32 mouse cellular contexts compared by ENCODE assay signal in the genomic region with DNA sequence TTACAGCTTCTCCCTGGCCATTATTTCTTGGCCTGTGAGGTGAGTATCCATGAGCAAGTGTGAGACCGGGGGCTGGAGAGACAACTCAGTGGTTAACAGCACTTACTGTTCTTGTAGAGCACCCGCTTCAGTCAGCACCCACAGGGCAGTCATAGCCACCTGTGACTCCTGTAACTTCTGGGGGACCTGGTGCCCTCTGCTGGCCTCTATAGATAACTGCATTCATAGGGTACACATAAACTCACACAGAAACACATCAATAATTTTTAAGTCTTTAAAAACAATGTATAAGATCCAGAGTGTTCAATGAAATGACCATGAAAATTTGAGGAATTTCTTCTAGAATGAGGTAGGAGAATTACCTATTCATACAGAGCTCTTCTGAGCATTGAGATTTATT. TPM values are rescaled to one million over a fixed set of nuclear protein-coding genes. Genes with fewer than 3 reads are reported as not detected.
"Had no signal": no experiment of that assay in that cellular context is flagged by ENCODE, and none has a peak within 500 bp of the region (broad histone marks: within the 10 kb centered on the region; RNA-seq: fewer than 3 reads in every experiment).

No protein-coding gene starts in this region.

- H3K4me1 ChIP-seq: limb, embryonic 12.5 days; limb, embryonic 15.5 days; liver, embryonic 12.5 days; midbrain, embryonic 15.5 days; neural tube, embryonic 13.5 days; stomach, embryonic 15.5 days had no signal

- H3K27me3 ChIP-seq: limb, embryonic 12.5 days; limb, embryonic 15.5 days; liver, embryonic 12.5 days; midbrain, embryonic 15.5 days; neural tube, embryonic 13.5 days; stomach, embryonic 15.5 days had no signal

- H3K9ac ChIP-seq: limb, embryonic 12.5 days; limb, embryonic 15.5 days; liver, embryonic 12.5 days; midbrain, embryonic 15.5 days; neural tube, embryonic 13.5 days; stomach, embryonic 15.5 days had no signal

- H3K9me3 ChIP-seq: limb, embryonic 15.5 days; liver, embryonic 12.5 days; midbrain, embryonic 15.5 days; neural tube, embryonic 13.5 days; stomach, embryonic 15.5 days had no signal

- H3K27ac ChIP-seq: layer of hippocampus, adult 2 months; limb, embryonic 12.5 days; limb, embryonic 15.5 days; liver, embryonic 12.5 days; midbrain, embryonic 15.5 days; neural tube, embryonic 13.5 days; stomach, embryonic 15.5 days had no signal

- ATAC-seq: liver, embryonic 12.5 days; midbrain, embryonic 15.5 days had no signal

- H3K36me3 ChIP-seq: limb, embryonic 12.5 days; limb, embryonic 15.5 days; liver, embryonic 12.5 days; midbrain, embryonic 15.5 days; neural tube, embryonic 13.5 days; stomach, embryonic 15.5 days had no signal

- H3K4me3 ChIP-seq: layer of hippocampus, adult 2 months; limb, embryonic 12.5 days; limb, embryonic 15.5 days; liver, embryonic 12.5 days; midbrain, embryonic 15.5 days; myocyte; neural tube, embryonic 13.5 days; stomach, embryonic 15.5 days had no signal

- DNase-seq: kidney, adult 9 months; kidney, postnatal 25 days; left cerebral cortex, postnatal 4 days; lung, adult 2 months; lung, postnatal 14 days; lung, postnatal 4 days; retina, postnatal 1 day; right cerebral cortex, postnatal 25 days; spleen, adult 18-20 months; thymus, adult 2 months; thymus, postnatal 14 days; thymus, postnatal 4 days had no signal

- H3K4me2 ChIP-seq: limb, embryonic 12.5 days; limb, embryonic 15.5 days; liver, embryonic 12.5 days; midbrain, embryonic 11.5 days; midbrain, embryonic 15.5 days; neural tube, embryonic 13.5 days; stomach, embryonic 15.5 days had no signal

RNA-seq across cellular contexts. Expression of gene Olfr159, which starts 1.4 kb away (rescaled TPM):
- total RNA-seq: layer of hippocampus, adult 2 months; layer of hippocampus, postnatal 10 days; left cerebral cortex, postnatal 14 days; left cerebral cortex, postnatal 4 days; megakaryocyte progenitor cell, adult 5-6 weeks; megakaryocyte-erythroid progenitor cell, adult 5-6 weeks; monocyte, adult 5-6 weeks; neutrophil, adult 5-6 weeks had no signal
- polyA plus RNA-seq: kidney, embryonic 16.5 days; large intestine, adult 2 months; limb, embryonic 12.5 days; limb, embryonic 15.5 days; liver, embryonic 12.5 days; liver, embryonic 16.5 days; lung, embryonic 16.5 days; midbrain, embryonic 11.5 days; midbrain, embryonic 15.5 days; myocyte; neural tube, embryonic 13.5 days; stomach, embryonic 15.5 days; thymus, adult 2 months had no signal

RNA-seq across cellular contexts. Expression of gene Spaar, which starts 39.5 kb away (rescaled TPM):
- total RNA-seq: megakaryocyte progenitor cell, adult 5-6 weeks; megakaryocyte-erythroid progenitor cell, adult 5-6 weeks; monocyte, adult 5-6 weeks; neutrophil, adult 5-6 weeks had no signal
- polyA plus RNA-seq: midbrain, embryonic 15.5 days; neural tube, embryonic 13.5 days had no signal

RNA-seq across cellular contexts. Expression of gene Hrct1, which starts 42.4 kb away (rescaled TPM):
- total RNA-seq: megakaryocyte progenitor cell, adult 5-6 weeks; megakaryocyte-erythroid progenitor cell, adult 5-6 weeks; monocyte, adult 5-6 weeks; neutrophil, adult 5-6 weeks had no signal

RNA-seq across cellular contexts. Expression of gene Olfr156, which starts 54.3 kb away (rescaled TPM):
- total RNA-seq: layer of hippocampus, adult 2 months; layer of hippocampus, postnatal 10 days; left cerebral cortex, adult 8-10 months; left cerebral cortex, postnatal 14 days; left cerebral cortex, postnatal 4 days; megakaryocyte progenitor cell, adult 5-6 weeks; megakaryocyte-erythroid progenitor cell, adult 5-6 weeks; monocyte, adult 5-6 weeks; neutrophil, adult 5-6 weeks had no signal
- polyA plus RNA-seq: kidney, embryonic 16.5 days; large intestine, adult 2 months; limb, embryonic 12.5 days; limb, embryonic 15.5 days; liver, embryonic 12.5 days; liver, embryonic 16.5 days; lung, adult 2 months; lung, embryonic 16.5 days; midbrain, embryonic 11.5 days; midbrain, embryonic 15.5 days; myocyte; neural tube, embryonic 13.5 days; stomach, embryonic 15.5 days; thymus, adult 2 months had no signal

RNA-seq across cellular contexts. Expression of gene Olfr71, which starts 59.3 kb away (rescaled TPM):
- total RNA-seq: layer of hippocampus, adult 2 months; layer of hippocampus, postnatal 10 days; left cerebral cortex, adult 8-10 months; left cerebral cortex, postnatal 14 days; left cerebral cortex, postnatal 4 days; megakaryocyte progenitor cell, adult 5-6 weeks; megakaryocyte-erythroid progenitor cell, adult 5-6 weeks; monocyte, adult 5-6 weeks; neutrophil, adult 5-6 weeks had no signal
- polyA plus RNA-seq: kidney, embryonic 16.5 days; large intestine, adult 2 months; limb, embryonic 12.5 days; limb, embryonic 15.5 days; liver, embryonic 12.5 days; liver, embryonic 16.5 days; midbrain, embryonic 11.5 days; midbrain, embryonic 15.5 days; myocyte; stomach, embryonic 15.5 days; thymus, adult 2 months had no signal
